Mouse (Mus musculus) inflammation-experienced regulatory T-cells (primary cell): ENCODE results near the gene Gm13290. TPM values are rescaled to one million over a fixed set of nuclear protein-coding genes. Genes with fewer than 3 reads are reported as not detected.

Source experiments
- polyA plus RNA-seq, 2 experiments: library from polyadenylated mRNA; unstranded; fragments of 100-300 nt; shearing (Covaris generic); gene quantifications; one replicate each; pipeline ENCODE4 v1.2.1; 2017

Gm13290 gene
- polyA plus RNA-seq, result under 1 TPM in 1 of 2 experiments, not detected in 1; 0.82 TPM

DNA sequence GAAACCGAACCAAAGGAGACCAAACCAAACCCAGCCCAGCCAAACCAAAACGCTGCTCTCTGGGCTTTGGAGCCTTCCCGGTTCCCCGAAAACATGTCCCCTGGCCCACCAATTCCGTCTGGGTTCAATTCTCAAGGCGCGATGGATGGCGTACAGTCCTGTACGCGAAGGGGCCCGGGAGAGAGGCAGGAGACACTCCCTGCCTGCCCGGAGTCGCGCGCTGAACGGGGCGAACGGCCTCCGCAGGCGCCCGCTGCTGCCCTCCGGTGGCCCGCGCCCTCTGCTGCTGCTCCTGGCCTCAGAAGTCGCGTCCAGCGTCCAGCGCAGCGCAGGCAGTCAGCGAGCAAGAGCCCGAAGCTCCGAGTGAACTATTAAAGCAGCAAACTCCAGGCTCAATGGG is at the start of gene Gm13290:
Gene Gm13290, plus strand, starts transcription at position 301 of the 400 bp plus-strand sequence.

DNA sequence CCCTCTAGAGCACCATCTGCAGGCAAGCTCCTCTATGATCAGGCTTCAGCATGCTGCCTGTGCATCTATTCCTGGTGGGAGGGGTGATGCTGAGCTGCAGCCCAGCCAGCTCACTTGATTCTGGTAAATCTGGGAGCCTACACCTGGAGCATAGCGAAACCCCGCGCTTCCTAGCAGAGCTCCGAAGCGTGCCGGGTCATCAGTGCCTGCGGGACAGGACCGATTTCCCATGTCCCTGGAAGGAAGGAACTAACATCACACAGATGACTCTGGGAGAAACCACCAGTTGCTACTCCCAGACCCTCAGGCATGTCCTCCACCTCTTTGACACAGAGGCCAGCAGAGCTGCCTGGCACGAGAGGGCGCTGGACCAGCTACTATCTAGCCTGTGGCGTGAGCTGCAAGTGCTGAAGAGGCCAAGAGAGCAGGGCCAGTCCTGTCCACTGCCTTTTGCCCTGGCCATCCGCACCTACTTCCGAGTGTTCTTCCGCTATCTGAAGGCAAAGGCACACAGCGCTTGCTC is 18.8 kb upstream of the Gm13290 start, which contains the start of gene Gm13271:
Gene Gm13271, plus strand, starts transcription at position 51 of the 523 bp plus-strand sequence.

DNA sequence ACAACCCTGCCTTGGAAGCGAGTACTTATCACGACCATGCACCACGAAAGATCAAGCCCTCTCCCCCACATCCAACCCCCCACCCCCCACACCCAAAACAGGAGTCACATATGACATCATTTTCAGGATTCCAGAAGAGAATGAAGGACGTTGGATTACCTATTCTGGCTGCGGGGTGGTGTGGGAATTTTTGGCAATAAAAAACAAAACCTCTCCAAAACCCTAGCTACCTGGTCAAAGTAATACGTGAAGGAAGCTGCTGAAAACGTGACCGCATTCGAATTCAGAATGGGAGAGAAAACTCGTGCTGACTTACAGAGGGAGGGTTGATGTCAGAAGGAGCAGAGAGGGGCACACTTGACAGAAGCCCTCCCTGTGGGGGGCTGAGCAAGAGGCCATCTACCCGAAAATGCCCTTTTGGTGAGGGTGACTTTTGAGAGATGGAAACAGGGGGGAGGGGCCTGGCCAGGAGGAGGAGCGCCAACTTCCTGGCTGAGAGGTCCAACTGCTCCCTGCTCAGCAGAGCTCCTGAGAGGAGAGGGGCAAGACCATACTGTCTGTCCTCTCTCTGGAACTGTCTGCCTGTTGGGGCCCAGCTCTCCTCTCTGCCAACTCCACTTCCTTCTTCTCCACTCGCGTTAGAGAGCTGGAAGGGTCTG is 13.9 kb upstream of the Gm13290 start, which contains the start of gene Gm13283:
Gene Gm13283, plus strand, starts transcription at position 510 of the 659 bp plus-strand sequence.

DNA sequence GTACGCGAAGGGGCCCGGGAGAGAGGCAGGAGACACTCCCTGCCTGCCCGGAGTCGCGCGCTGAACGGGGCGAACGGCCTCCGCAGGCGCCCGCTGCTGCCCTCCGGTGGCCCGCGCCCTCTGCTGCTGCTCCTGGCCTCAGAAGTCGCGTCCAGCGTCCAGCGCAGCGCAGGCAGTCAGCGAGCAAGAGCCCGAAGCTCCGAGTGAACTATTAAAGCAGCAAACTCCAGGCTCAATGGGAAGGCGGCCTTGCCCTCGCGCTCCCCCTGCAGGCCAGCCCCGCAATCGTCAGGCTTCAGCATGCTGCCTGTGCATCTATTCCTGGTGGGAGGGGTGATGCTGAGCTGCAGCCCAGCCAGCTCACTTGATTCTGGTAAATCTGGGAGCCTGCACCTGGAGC is 3.0 kb downstream of the Gm13290 start, which contains the start of gene Gm13289:
Gene Gm13289, plus strand, starts transcription at position 301 of the 400 bp plus-strand sequence.

DNA sequence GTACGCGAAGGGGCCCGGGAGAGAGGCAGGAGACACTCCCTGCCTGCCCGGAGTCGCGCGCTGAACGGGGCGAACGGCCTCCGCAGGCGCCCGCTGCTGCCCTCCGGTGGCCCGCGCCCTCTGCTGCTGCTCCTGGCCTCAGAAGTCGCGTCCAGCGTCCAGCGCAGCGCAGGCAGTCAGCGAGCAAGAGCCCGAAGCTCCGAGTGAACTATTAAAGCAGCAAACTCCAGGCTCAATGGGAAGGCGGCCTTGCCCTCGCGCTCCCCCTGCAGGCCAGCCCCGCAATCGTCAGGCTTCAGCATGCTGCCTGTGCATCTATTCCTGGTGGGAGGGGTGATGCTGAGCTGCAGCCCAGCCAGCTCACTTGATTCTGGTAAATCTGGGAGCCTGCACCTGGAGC is 5.9 kb downstream of the Gm13290 start, which contains the start of gene Gm13272:
Gene Gm13272, plus strand, starts transcription at position 301 of the 400 bp plus-strand sequence.

DNA sequence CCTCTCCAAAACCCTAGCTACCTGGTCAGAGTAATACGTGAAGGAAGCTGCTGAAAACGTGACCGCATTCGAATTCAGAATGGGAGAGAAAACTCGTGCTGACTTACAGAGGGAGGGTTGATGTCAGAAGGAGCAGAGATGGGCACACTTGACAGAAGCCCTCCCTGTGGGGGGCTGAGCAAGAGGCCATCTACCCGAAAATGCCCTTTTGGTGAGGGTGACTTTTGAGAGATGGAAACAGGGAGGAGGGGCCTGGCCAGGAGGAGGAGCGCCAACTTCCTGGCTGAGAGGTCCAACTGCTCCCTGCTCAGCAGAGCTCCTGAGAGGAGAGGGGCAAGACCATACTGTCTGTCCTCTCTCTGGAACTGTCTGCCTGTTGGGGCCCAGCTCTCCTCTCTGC is 8.2 kb downstream of the Gm13290 start, which contains the start of gene Ifnz:
Gene Ifnz, plus strand, starts transcription at position 301 of the 400 bp plus-strand sequence.

DNA sequence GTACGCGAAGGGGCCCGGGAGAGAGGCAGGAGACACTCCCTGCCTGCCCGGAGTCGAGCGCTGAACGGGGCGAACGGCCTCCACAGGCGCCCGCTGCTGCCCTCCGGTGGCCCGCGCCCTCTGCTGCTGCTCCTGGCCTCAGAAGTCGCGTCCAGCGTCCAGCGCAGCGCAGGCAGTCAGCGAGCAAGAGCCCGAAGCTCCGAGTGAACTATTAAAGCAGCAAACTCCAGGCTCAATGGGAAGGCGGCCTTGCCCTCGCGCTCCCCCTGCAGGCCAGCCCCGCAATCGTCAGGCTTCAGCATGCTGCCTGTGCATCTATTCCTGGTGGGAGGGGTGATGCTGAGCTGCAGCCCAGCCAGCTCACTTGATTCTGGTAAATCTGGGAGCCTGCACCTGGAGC is 11.8 kb downstream of the Gm13290 start, which contains the start of gene Gm13276:
Gene Gm13276, plus strand, starts transcription at position 301 of the 400 bp plus-strand sequence.

DNA sequence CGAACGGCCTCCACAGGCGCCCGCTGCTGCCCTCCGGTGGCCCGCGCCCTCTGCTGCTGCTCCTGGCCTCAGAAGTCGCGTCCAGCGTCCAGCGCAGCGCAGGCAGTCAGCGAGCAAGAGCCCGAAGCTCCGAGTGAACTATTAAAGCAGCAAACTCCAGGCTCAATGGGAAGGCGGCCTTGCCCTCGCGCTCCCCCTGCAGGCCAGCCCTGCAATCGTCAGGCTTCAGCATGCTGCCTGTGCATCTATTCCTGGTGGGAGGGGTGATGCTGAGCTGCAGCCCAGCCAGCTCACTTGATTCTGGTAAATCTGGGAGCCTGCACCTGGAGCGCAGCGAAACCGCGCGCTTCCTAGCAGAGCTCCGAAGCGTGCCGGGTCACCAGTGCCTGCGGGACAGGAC is 14.8 kb downstream of the Gm13290 start, which contains the start of gene Gm13277:
Gene Gm13277, plus strand, starts transcription at position 231 of the 400 bp plus-strand sequence.

DNA sequence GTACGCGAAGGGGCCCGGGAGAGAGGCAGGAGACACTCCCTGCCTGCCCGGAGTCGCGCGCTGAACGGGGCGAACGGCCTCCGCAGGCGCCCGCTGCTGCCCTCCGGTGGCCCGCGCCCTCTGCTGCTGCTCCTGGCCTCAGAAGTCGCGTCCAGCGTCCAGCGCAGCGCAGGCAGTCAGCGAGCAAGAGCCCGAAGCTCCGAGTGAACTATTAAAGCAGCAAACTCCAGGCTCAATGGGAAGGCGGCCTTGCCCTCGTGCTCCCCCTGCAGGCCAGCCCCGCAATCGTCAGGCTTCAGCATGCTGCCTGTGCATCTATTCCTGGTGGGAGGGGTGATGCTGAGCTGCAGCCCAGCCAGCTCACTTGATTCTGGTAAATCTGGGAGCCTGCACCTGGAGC is 17.6 kb downstream of the Gm13290 start, which contains the start of gene Gm13278:
Gene Gm13278, plus strand, starts transcription at position 301 of the 400 bp plus-strand sequence.

DNA sequence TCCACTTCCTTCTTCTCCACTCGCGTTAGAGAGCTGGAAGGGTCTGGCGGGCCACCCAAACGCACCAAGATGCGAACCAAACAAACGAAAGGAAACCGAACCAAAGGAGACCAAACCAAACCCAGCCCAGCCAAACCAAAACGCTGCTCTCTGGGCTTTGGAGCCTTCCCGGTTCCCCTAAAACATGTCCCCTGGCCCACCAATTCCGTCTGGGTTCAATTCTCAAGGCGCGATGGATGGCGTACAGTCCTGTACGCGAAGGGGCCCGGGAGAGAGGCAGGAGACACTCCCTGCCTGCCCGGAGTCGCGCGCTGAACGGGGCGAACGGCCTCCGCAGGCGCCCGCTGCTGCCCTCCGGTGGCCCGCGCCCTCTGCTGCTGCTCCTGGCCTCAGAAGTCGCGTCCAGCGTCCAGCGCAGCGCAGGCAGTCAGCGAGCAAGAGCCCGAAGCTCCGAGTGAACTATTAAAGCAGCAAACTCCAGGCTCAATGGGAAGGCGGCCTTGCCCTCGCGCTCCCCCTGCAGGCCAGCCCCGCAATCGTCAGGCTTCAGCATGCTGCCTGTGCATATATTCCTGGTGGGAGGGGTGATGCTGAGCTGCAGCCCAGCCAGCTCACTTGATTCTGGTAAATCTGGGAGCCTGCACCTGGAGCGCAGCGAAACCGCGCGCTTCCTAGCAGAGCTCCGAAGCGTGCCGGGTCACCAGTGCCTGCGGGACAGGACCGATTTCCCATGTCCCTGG is 20.5 kb downstream of the Gm13290 start, which contains the start of gene Gm13275:
Gene Gm13275, plus strand, starts transcription at position 552 of the 740 bp plus-strand sequence.

DNA sequence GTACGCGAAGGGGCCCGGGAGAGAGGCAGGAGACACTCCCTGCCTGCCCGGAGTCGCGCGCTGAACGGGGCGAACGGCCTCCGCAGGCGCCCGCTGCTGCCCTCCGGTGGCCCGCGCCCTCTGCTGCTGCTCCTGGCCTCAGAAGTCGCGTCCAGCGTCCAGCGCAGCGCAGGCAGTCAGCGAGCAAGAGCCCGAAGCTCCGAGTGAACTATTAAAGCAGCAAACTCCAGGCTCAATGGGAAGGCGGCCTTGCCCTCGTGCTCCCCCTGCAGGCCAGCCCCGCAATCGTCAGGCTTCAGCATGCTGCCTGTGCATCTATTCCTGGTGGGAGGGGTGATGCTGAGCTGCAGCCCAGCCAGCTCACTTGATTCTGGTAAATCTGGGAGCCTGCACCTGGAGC is 23.5 kb downstream of the Gm13290 start, which contains the start of gene Gm13279:
Gene Gm13279, plus strand, starts transcription at position 301 of the 400 bp plus-strand sequence.

DNA sequence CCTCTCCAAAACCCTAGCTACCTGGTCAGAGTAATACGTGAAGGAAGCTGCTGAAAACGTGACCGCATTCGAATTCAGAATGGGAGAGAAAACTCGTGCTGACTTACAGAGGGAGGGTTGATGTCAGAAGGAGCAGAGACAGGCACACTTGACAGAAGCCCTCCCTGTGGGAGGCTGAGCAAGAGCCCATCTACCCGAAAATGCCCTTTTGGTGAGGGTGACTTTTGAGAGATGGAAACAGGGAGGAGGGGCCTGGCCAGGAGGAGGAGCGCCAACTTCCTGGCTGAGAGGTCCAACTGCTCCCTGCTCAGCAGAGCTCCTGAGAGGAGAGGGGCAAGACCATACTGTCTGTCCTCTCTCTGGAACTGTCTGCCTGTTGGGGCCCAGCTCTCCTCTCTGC is 25.7 kb downstream of the Gm13290 start, which contains the start of gene Gm13285:
Gene Gm13285, plus strand, starts transcription at position 301 of the 400 bp plus-strand sequence.

DNA sequence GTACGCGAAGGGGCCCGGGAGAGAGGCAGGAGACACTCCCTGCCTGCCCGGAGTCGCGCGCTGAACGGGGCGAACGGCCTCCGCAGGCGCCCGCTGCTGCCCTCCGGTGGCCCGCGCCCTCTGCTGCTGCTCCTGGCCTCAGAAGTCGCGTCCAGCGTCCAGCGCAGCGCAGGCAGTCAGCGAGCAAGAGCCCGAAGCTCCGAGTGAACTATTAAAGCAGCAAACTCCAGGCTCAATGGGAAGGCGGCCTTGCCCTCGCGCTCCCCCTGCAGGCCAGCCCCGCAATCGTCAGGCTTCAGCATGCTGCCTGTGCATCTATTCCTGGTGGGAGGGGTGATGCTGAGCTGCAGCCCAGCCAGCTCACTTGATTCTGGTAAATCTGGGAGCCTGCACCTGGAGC is 29.3 kb downstream of the Gm13290 start, which contains the start of gene Gm13287:
Gene Gm13287, plus strand, starts transcription at position 301 of the 400 bp plus-strand sequence.

DNA sequence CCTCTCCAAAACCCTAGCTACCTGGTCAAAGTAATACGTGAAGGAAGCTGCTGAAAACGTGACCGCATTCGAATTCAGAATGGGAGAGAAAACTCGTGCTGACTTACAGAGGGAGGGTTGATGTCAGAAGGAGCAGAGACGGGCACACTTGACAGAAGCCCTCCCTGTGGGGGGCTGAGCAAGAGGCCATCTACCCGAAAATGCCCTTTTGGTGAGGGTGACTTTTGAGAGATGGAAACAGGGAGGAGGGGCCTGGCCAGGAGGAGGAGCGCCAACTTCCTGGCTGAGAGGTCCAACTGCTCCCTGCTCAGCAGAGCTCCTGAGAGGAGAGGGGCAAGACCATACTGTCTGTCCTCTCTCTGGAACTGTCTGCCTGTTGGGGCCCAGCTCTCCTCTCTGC is 31.6 kb downstream of the Gm13290 start, which contains the start of gene Gm13288:
Gene Gm13288, plus strand, starts transcription at position 301 of the 400 bp plus-strand sequence.

DNA sequence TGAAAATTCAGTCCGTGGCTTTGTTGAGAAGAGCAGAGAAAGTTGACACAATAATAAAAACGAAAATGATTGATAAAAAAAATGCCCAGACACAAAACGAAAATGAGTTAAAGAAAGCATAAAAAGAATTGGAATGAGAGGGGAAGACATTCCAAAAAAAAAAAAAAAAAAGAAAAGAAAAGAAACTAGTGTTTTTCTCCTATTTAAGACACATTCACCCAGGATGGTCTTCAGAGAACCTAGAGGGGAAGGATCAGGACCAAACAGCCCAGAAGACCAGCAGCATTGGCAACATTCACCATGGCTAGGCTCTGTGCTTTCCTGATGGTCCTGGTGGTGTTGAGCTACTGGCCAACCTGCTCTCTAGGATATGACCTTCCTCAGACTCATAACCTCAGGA is 42.3 kb downstream of the Gm13290 start, which contains the start of gene Ifna7:
Gene Ifna7, plus strand, starts transcription at position 301 of the 400 bp plus-strand sequence.

DNA sequence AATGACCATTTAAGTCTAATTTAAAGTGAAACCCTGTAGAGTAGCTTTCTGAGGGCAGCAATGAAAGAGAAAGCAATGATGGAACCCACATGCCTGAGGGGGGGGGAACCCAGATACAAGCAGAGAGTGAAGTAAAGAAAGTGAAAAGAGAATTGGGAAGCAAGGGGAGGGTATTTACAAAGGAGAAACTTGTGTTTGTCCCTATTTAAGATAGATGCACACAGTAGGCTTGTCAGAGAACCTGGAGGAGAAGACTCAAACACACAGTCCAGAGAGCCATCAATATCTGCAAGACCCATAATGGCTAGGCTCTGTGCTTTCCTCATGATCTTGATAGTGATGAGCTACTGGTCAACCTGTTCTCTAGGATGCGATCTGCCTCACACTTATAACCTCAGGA is 46.0 kb downstream of the Gm13290 start, which contains the start of gene Ifna11:
Gene Ifna11, plus strand, starts transcription at position 301 of the 400 bp plus-strand sequence.

Other genes starting within 250 kb of the Gm13290 start
- gene Ifna15, start 215.6 kb upstream of the Gm13290 start, polyA plus RNA-seq, result 1 to 10 TPM in 1 of 2 experiments, under 1 TPM in 1; 0.45 to 2.3 TPM
- gene Ifna14, start 202.0 kb upstream of the Gm13290 start, polyA plus RNA-seq, result under 1 TPM in 1 of 2 experiments, not detected in 1; 0.70 TPM
- not detected for gene Ifna9, start 181.4 kb upstream of the Gm13290 start, polyA plus RNA-seq
- not detected for gene Ifna12, start 170.5 kb upstream of the Gm13290 start, polyA plus RNA-seq
- under 1 TPM in 1 of 2 experiments, not detected in 1; 0.47 TPM for gene C87499, start 139.4 kb upstream of the Gm13290 start, polyA plus RNA-seq
- gene Ifna13, start 129.4 kb upstream of the Gm13290 start, polyA plus RNA-seq, result not detected
- not detected for gene Ifna16, start 96.9 kb upstream of the Gm13290 start, polyA plus RNA-seq
- not detected for gene Ifna2, start 89.9 kb upstream of the Gm13290 start, polyA plus RNA-seq
- gene Ifnab, start 82.5 kb upstream of the Gm13290 start, polyA plus RNA-seq, result under 1 TPM in 1 of 2 experiments, not detected in 1; 0.30 TPM
- gene Gm26566, start 52.0 kb upstream of the Gm13290 start, polyA plus RNA-seq, result not detected
- 10 to 100 TPM; 19.8 to 29.0 TPM for gene Klhl9, start 51.4 kb upstream of the Gm13290 start, polyA plus RNA-seq
- not detected for gene Gm13271, start 19.0 kb upstream of the Gm13290 start, polyA plus RNA-seq
- 1 to 10 TPM in 1 of 2 experiments, under 1 TPM in 1; 0.62 to 1.0 TPM for gene Gm13283, start 13.7 kb upstream of the Gm13290 start, polyA plus RNA-seq
- not detected for gene Gm13289, start 3.1 kb downstream of the Gm13290 start, polyA plus RNA-seq
- not detected for gene Gm13272, start 6.0 kb downstream of the Gm13290 start, polyA plus RNA-seq
- 1 to 10 TPM in 1 of 2 experiments, not detected in 1; 1.5 TPM for gene Ifnz, start 8.3 kb downstream of the Gm13290 start, polyA plus RNA-seq
- gene Gm13276, start 11.9 kb downstream of the Gm13290 start, polyA plus RNA-seq, result not detected
- not detected for gene Gm13277, start 14.8 kb downstream of the Gm13290 start, polyA plus RNA-seq
- gene Gm13278, start 17.7 kb downstream of the Gm13290 start, polyA plus RNA-seq, result not detected
- gene Gm13275, start 20.7 kb downstream of the Gm13290 start, polyA plus RNA-seq, result not detected
- gene Gm13279, start 23.6 kb downstream of the Gm13290 start, polyA plus RNA-seq, result not detected
- gene Gm13285, start 25.8 kb downstream of the Gm13290 start, polyA plus RNA-seq, result 1 to 10 TPM in 1 of 2 experiments, under 1 TPM in 1; 0.94 to 3.7 TPM
- not detected for gene Gm13287, start 29.4 kb downstream of the Gm13290 start, polyA plus RNA-seq
- not detected for gene Gm13288, start 31.7 kb downstream of the Gm13290 start, polyA plus RNA-seq
- not detected for gene Ifna7, start 42.4 kb downstream of the Gm13290 start, polyA plus RNA-seq
- not detected for gene Ifna11, start 46.1 kb downstream of the Gm13290 start, polyA plus RNA-seq
- not detected for gene Ifna6, start 53.6 kb downstream of the Gm13290 start, polyA plus RNA-seq
- not detected for gene Ifna5, start 61.7 kb downstream of the Gm13290 start, polyA plus RNA-seq
- gene Ifna4, start 68.0 kb downstream of the Gm13290 start, polyA plus RNA-seq, result under 1 TPM in 1 of 2 experiments, not detected in 1; 0.71 TPM
- not detected for gene Ifna1, start 76.3 kb downstream of the Gm13290 start, polyA plus RNA-seq
- gene Ifne, start 106.4 kb downstream of the Gm13290 start, polyA plus RNA-seq, result not detected